Mouse (Mus musculus) kidney, adult 8-10 months (tissue): ENCODE results near the gene Pygo2.

Experiments used
- DNase-seq, 2 experiments: peaks; one replicate each; pipeline ENCODE4 v3.0.0; 2022

Pygo2 gene

DNA sequence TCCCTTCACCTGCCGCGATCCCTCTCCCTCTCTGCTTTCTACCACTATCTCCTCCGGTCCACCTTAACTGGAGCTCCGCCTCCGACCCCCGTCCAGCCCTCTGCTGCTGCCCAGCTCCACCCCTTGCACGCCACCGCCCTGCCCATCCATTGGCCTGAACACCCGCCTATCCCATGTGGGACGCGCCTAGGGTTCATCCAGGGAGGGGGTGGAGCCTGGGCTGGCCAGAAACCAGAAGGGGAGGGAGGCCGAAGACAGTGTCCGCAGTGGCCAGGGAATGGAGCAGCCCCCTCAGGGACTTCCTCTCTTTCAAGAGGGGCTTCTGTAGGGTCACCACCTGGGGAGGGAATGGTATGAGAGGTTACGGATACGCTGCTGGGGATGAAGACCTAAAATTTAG is 36.4 kb upstream of the Pygo2 start:
- peak; percentile 99 for DNase-seq

- peak; percentile 92 to 95 for DNase-seq
These were observed 35.8 kb upstream of the Pygo2 start, which contains the start of gene Zbtb7b for GRCm38 (mm10) chr3:89394006-89394893. TSS of gene Zbtb7b (minus strand) at chr3:89394776.

- DNase-seq: peak; percentile 92 to 93
These were observed 35.1 kb upstream of the Pygo2 start for GRCm38 (mm10) chr3:89394894-89395256.

DNA sequence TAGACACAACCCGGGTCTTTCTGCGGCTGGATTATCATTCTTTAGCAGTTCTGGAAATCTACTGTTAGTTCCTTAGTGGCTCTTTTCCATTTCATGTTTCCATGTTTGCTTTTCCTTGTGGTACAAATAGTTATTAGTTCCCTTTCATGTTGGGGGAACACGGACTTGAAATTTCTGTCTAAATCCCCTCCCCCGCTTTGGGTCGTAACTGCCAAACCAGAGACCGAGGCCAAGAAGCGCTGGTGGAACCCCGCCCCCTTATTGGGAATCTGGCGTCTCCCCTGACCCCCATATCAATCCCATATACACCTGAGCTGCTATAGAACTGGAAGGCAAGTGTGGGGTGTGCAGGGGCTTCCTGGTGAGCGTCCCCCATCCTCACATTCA is 34.6 kb upstream of the Pygo2 start:
- no peak for DNase-seq

- DNase-seq: peak; percentile 73 to 82
These were observed 34.0 kb upstream of the Pygo2 start for GRCm38 (mm10) chr3:89395806-89396653.

DNA sequence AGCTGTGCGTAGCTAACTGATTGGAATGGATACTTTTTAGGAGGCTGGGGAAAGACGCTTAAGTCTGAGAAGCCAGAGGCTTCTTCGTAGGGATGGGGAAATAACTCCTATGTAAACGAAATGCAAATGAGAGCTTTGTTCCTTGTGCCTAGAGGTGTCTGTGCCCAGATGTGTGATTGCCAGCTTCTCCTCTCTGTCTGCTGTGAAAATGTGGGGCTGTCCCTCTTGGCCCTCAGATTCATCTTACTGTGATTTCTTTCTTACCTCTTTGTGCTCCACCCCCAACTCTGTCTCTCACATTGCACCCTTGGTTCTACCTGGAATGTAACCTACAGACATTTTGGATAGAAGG is 33.4 kb upstream of the Pygo2 start:
- no peak for DNase-seq

GRCm38 (mm10) chr3:89401329-89401728 is 28.7 kb upstream of the Pygo2 start:
- no peak for DNase-seq

DNA sequence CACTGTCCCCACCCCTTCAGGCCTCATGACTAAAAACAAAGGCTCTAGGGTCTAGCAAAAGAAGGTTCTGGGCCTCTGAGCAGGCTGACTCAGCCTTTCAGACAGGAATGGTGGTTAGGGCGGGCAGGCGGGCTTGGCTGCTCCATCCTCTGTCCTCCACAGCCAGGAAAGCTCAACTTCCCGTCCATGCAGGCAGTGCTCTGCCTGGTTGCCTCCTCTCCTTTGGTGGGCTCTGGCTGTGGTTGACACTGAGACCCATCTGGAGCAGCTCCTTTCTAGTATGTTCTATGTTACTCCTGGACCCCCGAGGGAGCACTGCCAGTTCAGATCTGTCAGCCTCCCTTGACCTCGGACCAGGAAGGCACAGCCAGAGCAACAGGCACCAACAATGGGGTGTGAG is 27.3 kb upstream of the Pygo2 start, which contains the start of gene Lenep:
Gene Lenep, minus strand, starts transcription at position 101 of the 400 bp plus-strand sequence.
- DNase-seq: no peak

- no peak for DNase-seq
These were observed 23.1 kb upstream of the Pygo2 start for GRCm38 (mm10) chr3:89406887-89407286.

DNA sequence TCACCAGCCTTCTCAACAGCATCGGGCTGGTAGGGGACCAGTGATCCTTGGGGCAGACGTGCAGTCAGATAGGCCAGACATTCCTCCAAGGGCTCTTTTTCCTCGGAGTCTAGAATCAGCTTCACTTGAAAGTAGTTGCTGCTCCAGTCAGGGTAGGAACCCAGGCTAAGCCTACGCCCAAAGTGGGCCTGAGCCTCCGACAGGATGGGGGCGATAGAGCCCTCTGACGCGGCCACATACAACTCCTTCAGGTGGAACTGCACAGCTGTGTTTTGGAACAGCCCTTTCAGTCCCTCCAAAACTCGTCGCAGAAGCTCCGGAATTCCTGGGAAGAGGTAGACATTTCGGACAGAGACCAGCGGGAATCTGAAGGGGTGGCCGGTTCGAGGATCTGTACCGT is 21.6 kb upstream of the Pygo2 start:
- no peak for DNase-seq

- DNase-seq: no peak
These were observed 20.3 kb upstream of the Pygo2 start for GRCm38 (mm10) chr3:89409701-89410100.

GRCm38 (mm10) chr3:89410864-89411263 is 19.1 kb upstream of the Pygo2 start:
- no peak for DNase-seq

- DNase-seq: peak; percentile 100
These were observed 18.3 kb upstream of the Pygo2 start, which contains the start of gene Flad1 for GRCm38 (mm10) chr3:89411490-89412393. TSS of gene Flad1 (minus strand) at chr3:89411870.

DNA sequence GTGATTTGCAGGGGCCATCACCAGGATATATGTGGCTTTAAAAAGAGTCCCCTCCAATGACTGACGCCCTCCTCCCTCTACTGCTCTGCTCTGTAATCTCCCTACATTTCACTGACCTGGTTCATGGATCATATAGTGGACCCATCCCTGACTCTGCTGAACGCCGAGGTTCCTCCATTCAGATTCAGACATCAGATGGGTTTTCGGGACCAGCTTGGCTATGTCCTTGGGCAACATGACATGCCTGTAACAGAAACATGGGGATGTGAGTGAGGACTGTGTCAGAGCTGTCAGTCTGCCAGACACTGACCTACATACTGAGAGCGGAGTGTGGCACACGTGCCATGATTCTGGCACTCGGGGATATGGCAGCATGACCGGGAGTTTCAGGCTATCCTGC is 13.9 kb upstream of the Pygo2 start:
- DNase-seq: no peak

- no peak for DNase-seq
These were observed 12.9 kb upstream of the Pygo2 start for GRCm38 (mm10) chr3:89417131-89417530.

- no peak for DNase-seq
These were observed 12.2 kb upstream of the Pygo2 start for GRCm38 (mm10) chr3:89417840-89418169.

GRCm38 (mm10) chr3:89418170-89418860 is 11.7 kb upstream of the Pygo2 start, which contains the start of the genes Cks1b and Shc1:
TSS of gene Cks1b (minus strand) at chr3:89418383.
TSS of gene Shc1 (plus strand) at chr3:89418443.
- DNase-seq: peak; percentile 97 to 99

DNA sequence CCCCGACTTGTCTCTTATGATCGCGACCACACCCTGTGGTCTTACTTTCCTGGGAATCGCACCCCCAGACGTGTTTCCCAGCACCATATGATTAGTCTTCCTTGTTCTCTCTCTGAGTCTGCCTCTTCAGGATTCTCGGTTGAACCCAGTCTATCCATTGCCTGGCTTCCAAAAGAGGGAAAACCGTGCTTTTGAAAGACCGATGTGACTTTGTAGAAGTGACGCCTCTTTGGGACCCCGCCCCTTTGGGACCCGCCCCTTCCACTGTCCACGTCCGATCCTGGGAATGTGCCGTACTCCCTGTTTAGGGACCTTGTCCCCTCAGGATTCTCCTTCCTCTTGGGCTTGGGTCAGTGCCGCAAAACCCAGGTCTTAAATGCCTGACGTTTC is 11.2 kb upstream of the Pygo2 start:
- peak; percentile 80 to 87 for DNase-seq

DNA sequence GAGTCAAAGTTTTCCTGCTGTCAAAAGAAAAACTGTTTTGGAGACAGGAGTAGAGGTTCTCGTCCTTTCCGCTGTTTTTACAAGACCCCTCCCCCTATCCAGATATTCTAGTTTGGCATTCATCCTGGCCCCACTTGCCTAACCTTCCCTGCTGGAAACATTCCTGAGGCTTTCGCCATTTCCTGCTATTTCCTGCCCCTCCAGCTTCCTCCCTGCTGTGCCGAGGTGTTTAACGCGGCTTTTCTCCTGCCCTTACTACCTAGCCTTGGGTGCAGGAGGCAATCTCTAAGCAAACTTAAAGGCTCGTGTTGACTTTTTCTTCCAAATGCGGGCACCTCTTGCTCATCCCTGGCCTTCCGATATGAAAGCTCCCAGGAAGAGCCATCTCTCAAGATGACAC is 10.4 kb upstream of the Pygo2 start:
- peak; percentile 61 for DNase-seq

DNA sequence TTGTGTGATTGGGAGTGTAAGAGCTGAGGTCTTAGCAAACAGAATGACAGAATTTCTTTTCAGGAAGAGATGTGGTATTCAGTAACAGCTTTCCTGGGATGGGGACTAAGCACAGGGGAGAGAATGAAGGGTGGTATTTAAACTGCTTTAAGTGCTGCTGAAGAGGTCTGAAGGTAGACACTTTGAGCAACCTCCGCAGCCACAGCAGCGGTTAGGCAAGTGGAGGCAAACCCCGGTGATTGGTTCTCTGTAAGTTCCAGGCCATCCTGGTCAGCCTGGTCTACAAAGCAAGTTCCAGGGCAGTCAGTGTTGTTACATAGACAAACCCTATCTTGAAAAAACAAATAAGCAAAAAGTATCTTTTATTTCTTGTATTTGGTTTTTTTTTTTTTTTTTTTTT is 10.0 kb upstream of the Pygo2 start:
- DNase-seq: no peak

DNA sequence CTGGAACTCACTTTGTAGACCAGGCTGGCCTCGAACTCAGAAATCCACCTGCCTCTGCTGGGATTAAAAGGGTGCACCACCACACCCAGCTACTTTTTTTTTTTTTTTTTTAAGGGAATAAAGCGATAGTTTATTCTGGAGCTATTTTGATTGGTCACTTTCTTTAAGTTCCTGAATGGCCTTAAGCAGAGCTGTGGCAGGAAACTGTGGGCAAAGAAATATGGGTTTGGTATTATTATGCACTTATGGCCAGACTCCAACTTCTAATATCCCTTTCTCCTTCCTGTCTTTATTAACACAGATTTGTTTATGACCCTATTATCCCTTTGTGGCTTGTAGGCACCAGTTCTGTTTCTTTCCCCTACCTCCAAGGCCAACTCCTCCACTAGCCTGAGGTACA is 9.6 kb upstream of the Pygo2 start:
- no peak for DNase-seq
